Mouse (Mus musculus) MEL (cell line): ENCODE results near the gene Arntl. TPM values are rescaled to one million over a fixed set of nuclear protein-coding genes. Genes with fewer than 3 reads are reported as not detected.
A peak's percentile ranks its signal among the peaks of the same experiment; 100 is the strongest.

Experiments
- DNase-seq: peaks from one replicate; pipeline ENCODE4 v3.0.0; 2011; ENCODE audit warnings: low read depth, low spot score
- H3K27ac ChIP-seq: 2 replicates; pipeline ENCODE4 v1.5.1; 2012; ENCODE audit warnings: low read depth, mild to moderate bottlenecking, control low read depth, low read length, moderate library complexity; ENCODE audit not compliant: control insufficient read depth
- H3K27me3 ChIP-seq, 2 experiments: fragments of 150-350 bp in 1 of 2; sonication (generic) in 1 of 2; 2 replicates each; pipeline ENCODE4 v1.6.1; 2012; ENCODE audit warnings: low read length in 2 of 2, mild to moderate bottlenecking in 2 of 2, improper control_type of control experiment in 1 of 2, moderate library complexity in 1 of 2; ENCODE audit not compliant: insufficient read depth in 2 of 2, control insufficient read depth in 1 of 2
- H3K36me3 ChIP-seq, 2 experiments: 2 replicates each; pipeline ENCODE4 v1.6.1; 2012 to 2014; ENCODE audit warnings: low read length in 2 of 2, improper control_type of control experiment in 1 of 2, inconsistent platforms in 1 of 2, mild to moderate bottlenecking in 1 of 2; ENCODE audit not compliant: insufficient read depth in 2 of 2, control insufficient read depth in 1 of 2
- H3K4me1 ChIP-seq, 2 experiments: fragments of 150-350 bp in 1 of 2; sonication (generic) in 1 of 2; 2 replicates each; pipeline ENCODE4 v1.6.1; 2012; ENCODE audit warnings: low read length in 2 of 2, improper control_type of control experiment in 1 of 2, mild to moderate bottlenecking in 1 of 2; ENCODE audit not compliant: insufficient read depth in 2 of 2, control insufficient read depth in 1 of 2
- H3K4me3 ChIP-seq, 2 experiments: fragments of 150-350 bp in 1 of 2; sonication (generic) in 1 of 2; 2 replicates each; pipeline ENCODE4 v1.5.1; 2012; ENCODE audit warnings: low read depth in 2 of 2, low read length in 2 of 2, mild to moderate bottlenecking in 2 of 2, moderate library complexity in 2 of 2, control low read depth in 1 of 2, improper control_type of control experiment in 1 of 2; ENCODE audit not compliant: control insufficient read depth in 1 of 2, insufficient read depth in 1 of 2
- H3K79me2 ChIP-seq: 2 replicates; pipeline ENCODE4 v1.6.1; 2012; ENCODE audit warnings: mild to moderate bottlenecking, low read length, moderate library complexity; ENCODE audit not compliant: control insufficient read depth, poor library complexity, insufficient read depth
- H3K9ac ChIP-seq: 2 replicates; pipeline ENCODE4 v1.6.1; 2012; ENCODE audit warnings: low read depth, mild to moderate bottlenecking, control low read depth, low read length, moderate library complexity; ENCODE audit not compliant: control insufficient read depth, poor library complexity, severe bottlenecking
- H3K9me3 ChIP-seq: fragments of 150-350 bp; sonication (generic); replicated peaks from 2 replicates; pipeline ENCODE4 v1.6.1; 2012; ENCODE audit warnings: mild to moderate bottlenecking, low read length, improper control_type of control experiment, moderate library complexity; ENCODE audit not compliant: insufficient read depth
- CTCF ChIP-seq, 3 experiments: IDR thresholded peaks in 2 of 3; conservative IDR thresholded peaks in 1 of 3; 2 replicates each; pipeline ENCODE4 v1.5.1; 2011 to 2012; ENCODE audit warnings: low read length in 3 of 3, low read depth in 2 of 3, mild to moderate bottlenecking in 2 of 3, improper control_type of control experiment in 1 of 3, inconsistent platforms in 1 of 3, mixed read lengths in 1 of 3, moderate library complexity in 1 of 3; ENCODE audit not compliant: control insufficient read depth in 1 of 3, insufficient read depth in 1 of 3, poor library complexity in 1 of 3, severe bottlenecking in 1 of 3
- E2F4 ChIP-seq: IDR thresholded peaks from 2 replicates; pipeline ENCODE4 v1.6.1; 2011; ENCODE audit warnings: low read depth, low read length, improper control_type of control experiment, borderline replicate concordance
- ETS1 ChIP-seq: IDR thresholded peaks from 2 replicates; pipeline ENCODE4 v1.6.1; 2012; ENCODE audit warnings: low read depth, mild to moderate bottlenecking, inconsistent platforms, low read length, improper control_type of control experiment, moderate library complexity
- GATA1 ChIP-seq: IDR thresholded peaks from 2 replicates; pipeline ENCODE4 v1.6.1; 2011; ENCODE audit warnings: low read depth, low read length, improper control_type of control experiment
- JUND ChIP-seq: IDR thresholded peaks from 2 replicates; pipeline ENCODE4 v1.6.1; 2011; ENCODE audit warnings: low read depth, mild to moderate bottlenecking, improper control_type of control experiment, low read length
- KAT2A ChIP-seq: conservative IDR thresholded peaks from 2 replicates; pipeline ENCODE4 v1.6.1; 2012; ENCODE audit warnings: low read depth, low read length, improper control_type of control experiment, inconsistent platforms
- MAFK ChIP-seq: IDR thresholded peaks from 2 replicates; pipeline ENCODE4 v1.6.1; 2011; ENCODE audit warnings: low read depth, mild to moderate bottlenecking, low read length, improper control_type of control experiment, borderline replicate concordance
- MAX ChIP-seq: IDR thresholded peaks from 2 replicates; pipeline ENCODE4 v1.6.1; 2011; ENCODE audit warnings: low read length, improper control_type of control experiment
- MAZ ChIP-seq: IDR thresholded peaks from 2 replicates; pipeline ENCODE4 v1.6.1; 2012; ENCODE audit warnings: low read depth, mild to moderate bottlenecking, inconsistent platforms, low read length, improper control_type of control experiment
- MXI1 ChIP-seq: IDR thresholded peaks from 2 replicates; pipeline ENCODE4 v1.6.1; 2011; ENCODE audit warnings: mild to moderate bottlenecking, low read depth, low read length, improper control_type of control experiment
- MYB ChIP-seq: IDR thresholded peaks from 2 replicates; pipeline ENCODE4 v1.6.1; 2011; ENCODE audit warnings: mild to moderate bottlenecking, low read depth, low read length, improper control_type of control experiment
- MYC ChIP-seq: IDR thresholded peaks from 2 replicates; pipeline ENCODE4 v1.6.1; 2011; ENCODE audit warnings: low read depth, mild to moderate bottlenecking, low read length, improper control_type of control experiment, moderate library complexity
- NELFE ChIP-seq: IDR thresholded peaks from 2 replicates; pipeline ENCODE4 v1.6.1; 2011; ENCODE audit warnings: low read depth, low read length, improper control_type of control experiment
- POLR2AphosphoS2 ChIP-seq: IDR thresholded peaks from 2 replicates; pipeline ENCODE4 v1.6.1; 2011; ENCODE audit warnings: low read length, improper control_type of control experiment
- RAD21 ChIP-seq: IDR thresholded peaks from 2 replicates; pipeline ENCODE4 v1.6.1; 2011; ENCODE audit warnings: mild to moderate bottlenecking, low read depth, low read length, improper control_type of control experiment
- RCOR1 ChIP-seq: IDR thresholded peaks from 2 replicates; pipeline ENCODE4 v1.6.1; 2012; ENCODE audit warnings: low read depth, mild to moderate bottlenecking, inconsistent platforms, low read length, improper control_type of control experiment
- SMC3 ChIP-seq: IDR thresholded peaks from 2 replicates; pipeline ENCODE4 v1.6.1; 2011; ENCODE audit warnings: low read depth, low read length, improper control_type of control experiment
- TAL1 ChIP-seq: IDR thresholded peaks from 2 replicates; pipeline ENCODE4 v1.6.1; 2012; ENCODE audit warnings: mild to moderate bottlenecking, inconsistent platforms, low read length, moderate library complexity, mixed read lengths
- UBTF ChIP-seq: IDR thresholded peaks from 2 replicates; pipeline ENCODE4 v1.6.1; 2012; ENCODE audit warnings: low read depth, mild to moderate bottlenecking, inconsistent platforms, low read length, improper control_type of control experiment, moderate library complexity, borderline replicate concordance; ENCODE audit not compliant: insufficient read depth
- USF1 ChIP-seq: IDR thresholded peaks from 2 replicates; pipeline ENCODE4 v1.6.1; 2014; ENCODE audit warnings: low read depth, mild to moderate bottlenecking, inconsistent platforms, low read length, improper control_type of control experiment, moderate library complexity
- USF2 ChIP-seq, 2 experiments: IDR thresholded peaks; 2 replicates each; pipeline ENCODE4 v1.6.1; 2011 to 2012; ENCODE audit warnings: improper control_type of control experiment in 2 of 2, low read length in 2 of 2, borderline replicate concordance in 1 of 2, inconsistent platforms in 1 of 2, low read depth in 1 of 2, mild to moderate bottlenecking in 1 of 2; ENCODE audit not compliant: insufficient read depth in 1 of 2
- ZC3H11A ChIP-seq: IDR thresholded peaks from 2 replicates; pipeline ENCODE4 v1.6.1; 2012; ENCODE audit warnings: low read depth, mild to moderate bottlenecking, inconsistent platforms, low read length, improper control_type of control experiment
- ZNF384 ChIP-seq: IDR thresholded peaks from 2 replicates; pipeline ENCODE4 v1.6.1; 2012; ENCODE audit warnings: low read depth, mild to moderate bottlenecking, inconsistent platforms, low read length, improper control_type of control experiment
- polyA plus RNA-seq, 2 experiments: library from polyadenylated mRNA; stranded (reverse) in 1 of 2; unstranded in 1 of 2; fragments of >175 nt in 1 of 2; fragments of >200 nt in 1 of 2; gene quantifications; 2 replicates each; pipeline versions ENCODE4 v1.2.1 to v1.2.4; 2012; ENCODE audit warnings: low replicate concordance in 2 of 2, low read depth in 1 of 2; ENCODE audit not compliant: insufficient read length in 2 of 2, insufficient read depth in 1 of 2, missing spikeins in 1 of 2
- total RNA-seq: library from RNA; depleted of rRNA; stranded (reverse); fragments of 300-350 nt; gene quantifications from 2 replicates; pipeline ENCODE4 v1.2.3, GENCODE M21; 2012

Arntl gene
- total and polyA plus RNA-seq, 3 experiments = 2.0 to 4.5 TPM; not detected in 1

- no peaks in the 10 kb centered on the region for H3K79me2 ChIP-seq
- no peak overlapping the region for H3K4me3 ChIP-seq
- no peaks in the 10 kb centered on the region for H3K4me1 ChIP-seq
- H3K27ac ChIP-seq = no peak overlapping the region
- H3K9me3 ChIP-seq = no peaks in the 10 kb centered on the region
- H3K9ac ChIP-seq = no peak overlapping the region
- H3K36me3 ChIP-seq = no peaks in the 10 kb centered on the region
- no peaks in the 10 kb centered on the region for H3K27me3 ChIP-seq
- DNase-seq = peak; percentile 69
- TF ChIP-seq MAX = no peak
- TF ChIP-seq NELFE = no peak
- no peak for TF ChIP-seq POLR2AphosphoS2
- no peak for TF ChIP-seq MXI1
- TF ChIP-seq ETS1 = no peak
- no peak for TF ChIP-seq MYB
- TF ChIP-seq SMC3 = peak; percentile 86
- peak; percentile 40 to 68 (median 65) for TF ChIP-seq CTCF (IDR thresholded peaks at IDR 0.05 in 2 of 3, conservative IDR thresholded peaks at IDR 0.05 in 1 of 3; ENCODE audit: control insufficient read depth in 1 of 3, insufficient read depth in 1 of 3, low read depth in 2 of 3, low read length in 3 of 3, poor library complexity in 1 of 3, severe bottlenecking in 1 of 3)
- no peak for TF ChIP-seq MYC
- TF ChIP-seq RCOR1 = no peak
- no peak for TF ChIP-seq UBTF
- TF ChIP-seq KAT2A = no peak
- TF ChIP-seq ZNF384 = no peak
- TF ChIP-seq MAZ = no peak
- TF ChIP-seq MAFK = no peak
- TF ChIP-seq E2F4 = no peak
- no peak for TF ChIP-seq JUND
- TF ChIP-seq RAD21 = peak; percentile 75
- TF ChIP-seq ZC3H11A = peak; percentile 73
Measured at GRCm38 (mm10) chr7:113258430-113258829, 51.2 kb downstream of the Arntl start.

GRCm38 (mm10) chr7:113260321-113261167, 53.3 kb downstream of the Arntl start:
- no peak for DNase-seq
- H3K27ac ChIP-seq = no peak overlapping the region
- H3K36me3 ChIP-seq = no peaks in the 10 kb centered on the region
- TF ChIP-seq USF1 (no peak), MYC (no peak), USF2 (IDR thresholded peaks at IDR 0.05; ENCODE audit: borderline replicate concordance in 1 of 2, insufficient read depth in 1 of 2, low read depth in 1 of 2, low read length in 2 of 2) (no peak), GATA1 (no peak), JUND (no peak), TAL1 (no peak)
- H3K4me3 ChIP-seq = no peak overlapping the region
- H3K9ac ChIP-seq = no peak overlapping the region
- no peaks in the 10 kb centered on the region for H3K9me3 ChIP-seq
- H3K27me3 ChIP-seq = no peaks in the 10 kb centered on the region
- H3K4me1 ChIP-seq = no peaks in the 10 kb centered on the region
- no peaks in the 10 kb centered on the region for H3K79me2 ChIP-seq
